Mouse (Mus musculus) spleen, adult 2 months (tissue): ENCODE data around the gene Chn2. TPM values are rescaled to one million over a fixed set of nuclear protein-coding genes. Genes with fewer than 3 reads are reported as not detected.

Source experiments
- DNase-seq, 2 experiments: peaks; one replicate each; pipeline versions ENCODE4 v3.0.0 to v3.0.0-alpha.2; 2012 to 2021; ENCODE audit warnings: low spot score in 2 of 2, low read depth in 1 of 2
- H3K27ac ChIP-seq: fragments of 200-500 bp; 2 replicates; pipeline ENCODE4 v1.5.1; 2012; ENCODE audit warnings: low read length, inconsistent platforms; ENCODE audit not compliant: insufficient read depth
- H3K27me3 ChIP-seq: fragments of 200-500 bp; 2 replicates; pipeline ENCODE4 v1.6.1; 2012; ENCODE audit warnings: mild to moderate bottlenecking, moderate library complexity, low read length, inconsistent platforms; ENCODE audit not compliant: control insufficient read depth, insufficient read depth
- H3K36me3 ChIP-seq: fragments of 200-500 bp; 2 replicates; pipeline ENCODE4 v1.6.1; 2012; ENCODE audit warnings: mild to moderate bottlenecking, low read length, inconsistent platforms; ENCODE audit not compliant: control insufficient read depth, insufficient read depth
- H3K4me1 ChIP-seq: fragments of 200-500 bp; 2 replicates; pipeline ENCODE4 v1.6.1; 2011; ENCODE audit warnings: inconsistent platforms; ENCODE audit not compliant: control insufficient read depth, insufficient read depth, insufficient read length
- H3K4me3 ChIP-seq: fragments of 200-500 bp; 2 replicates; pipeline ENCODE4 v1.5.1; 2011; ENCODE audit warnings: mild to moderate bottlenecking, inconsistent platforms; ENCODE audit not compliant: insufficient read depth, insufficient read length; ENCODE audit errors: extremely low read depth
- CTCF ChIP-seq: fragments of 200-500 bp; IDR thresholded peaks from 2 replicates; pipeline ENCODE4 v1.5.1; 2011; ENCODE audit warnings: mild to moderate bottlenecking, inconsistent platforms; ENCODE audit not compliant: insufficient read depth, insufficient read length, insufficient replicate concordance; ENCODE audit errors: extremely low read depth
- POLR2A ChIP-seq: fragments of 200-500 bp; IDR thresholded peaks from 2 replicates; pipeline ENCODE4 v1.6.1; 2011; ENCODE audit warnings: low read depth, low read length, inconsistent platforms
- WGBS: fragments of 180-500 bp; shearing (Covaris S2); methylation state at CpG from one replicate; pipeline ENCODE4 v1.1.7; 2018; 5-methylcytosine and 5-hydroxymethylcytosine counted together
- polyA plus RNA-seq: library from polyadenylated mRNA; depleted of rRNA; stranded (reverse); fragments of >200 nt; gene quantifications from 2 replicates; pipeline ENCODE4 v1.2.3, GENCODE M21; 2012

The Chn2 gene
- polyA plus RNA-seq, 1 experiment: 8.4 TPM

GRCm38 (mm10) chr6:54265384-54265783 is 226.0 kb downstream of the Chn2 start:
- Histone ChIP-seq H3K4me1 (no peaks in the 10 kb centered on the region), H3K27ac (no peak overlapping the region), H3K27me3 (no peaks in the 10 kb centered on the region), H3K4me3 (no peak overlapping the region), H3K36me3 (no peaks in the 10 kb centered on the region)
- DNase-seq: no peak
- 91% methylated on average over 6 of the region's 6 CpGs for WGBS
- TF ChIP-seq CTCF (no peak), POLR2A (no peak)

- H3K27ac ChIP-seq: no peak overlapping the region
- no peak overlapping the region for H3K4me3 ChIP-seq
- H3K4me1 ChIP-seq: no peaks in the 10 kb centered on the region
- no peak for TF ChIP-seq CTCF
- WGBS: 86% methylated on average over 14 of the region's 14 CpGs
- DNase-seq: no peak
- no peaks in the 10 kb centered on the region for H3K27me3 ChIP-seq
- no peaks in the 10 kb centered on the region for H3K36me3 ChIP-seq
Measured at GRCm38 (mm10) chr6:54272556-54273378, 233.4 kb downstream of the Chn2 start.

- WGBS: 79% methylated on average over 6 of the region's 6 CpGs
- DNase-seq: no peak
- no peaks in the 10 kb centered on the region for H3K27me3 ChIP-seq
- no peaks in the 10 kb centered on the region for H3K36me3 ChIP-seq
- no peaks in the 10 kb centered on the region for H3K4me1 ChIP-seq
- no peak for TF ChIP-seq CTCF
- TF ChIP-seq POLR2A: no peak
- no peak overlapping the region for H3K27ac ChIP-seq
- H3K4me3 ChIP-seq: no peak overlapping the region
Measured at GRCm38 (mm10) chr6:54273379-54273730, 234.0 kb downstream of the Chn2 start.

DNA sequence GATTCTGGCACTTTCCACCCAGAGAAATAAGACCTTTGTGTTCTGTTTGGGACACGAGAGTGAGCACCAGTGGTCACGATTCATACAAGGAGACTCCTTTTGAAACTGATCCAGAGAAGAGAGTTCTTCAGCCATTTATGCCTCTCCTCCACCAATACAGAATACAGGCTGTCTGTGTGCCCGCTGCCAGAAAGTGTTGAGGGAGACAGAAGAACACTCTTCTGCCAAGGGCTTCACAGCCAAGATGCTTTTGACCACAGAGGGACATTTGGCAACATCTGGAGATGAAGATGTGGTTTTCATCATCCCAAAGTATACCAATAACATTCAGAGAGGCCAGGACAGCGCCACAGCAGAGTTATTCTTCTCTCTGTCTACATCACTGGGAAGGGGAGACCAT is 237.9 kb downstream of the Chn2 start:
- no peaks in the 10 kb centered on the region for H3K36me3 ChIP-seq
- no peak for TF ChIP-seq CTCF
- no peak for TF ChIP-seq POLR2A
- no peak overlapping the region for H3K27ac ChIP-seq
- H3K4me1 ChIP-seq: no peaks in the 10 kb centered on the region
- no peaks in the 10 kb centered on the region for H3K27me3 ChIP-seq
- H3K4me3 ChIP-seq: no peak overlapping the region
- no peak for DNase-seq
- 84% methylated on average over 4 of the region's 4 CpGs for WGBS

DNA sequence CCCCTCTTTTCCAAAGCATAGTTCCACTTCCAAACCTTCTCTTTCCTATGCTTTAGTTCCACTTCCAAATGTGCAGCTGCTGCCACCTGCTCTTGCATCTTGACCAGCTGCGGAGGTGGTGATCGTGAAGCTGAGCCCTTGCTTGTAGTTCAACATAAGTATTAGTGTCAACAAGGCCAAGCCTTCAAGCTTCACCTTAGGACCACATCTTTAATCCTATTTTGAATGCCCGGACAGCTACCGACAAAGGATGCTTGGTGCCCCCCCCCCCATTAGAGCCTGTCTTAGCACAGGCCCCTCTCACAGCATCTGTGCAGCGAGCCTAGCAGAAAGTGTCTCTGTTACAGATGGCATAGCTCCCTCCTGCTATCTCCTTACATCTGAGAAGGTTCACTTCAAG is 238.5 kb downstream of the Chn2 start:
- 86% methylated on average over 5 of the region's 5 CpGs for WGBS
- Histone ChIP-seq H3K36me3 (no peaks in the 10 kb centered on the region), H3K4me3 (no peak overlapping the region), H3K4me1 (peaks cover 2% of the 10 kb centered on the region; the same call in 1 of the 2 replicates), H3K27me3 (no peaks in the 10 kb centered on the region), H3K27ac (no peak overlapping the region)
- DNase-seq: no peak
- TF ChIP-seq CTCF: no peak
- no peak for TF ChIP-seq POLR2A

DNA sequence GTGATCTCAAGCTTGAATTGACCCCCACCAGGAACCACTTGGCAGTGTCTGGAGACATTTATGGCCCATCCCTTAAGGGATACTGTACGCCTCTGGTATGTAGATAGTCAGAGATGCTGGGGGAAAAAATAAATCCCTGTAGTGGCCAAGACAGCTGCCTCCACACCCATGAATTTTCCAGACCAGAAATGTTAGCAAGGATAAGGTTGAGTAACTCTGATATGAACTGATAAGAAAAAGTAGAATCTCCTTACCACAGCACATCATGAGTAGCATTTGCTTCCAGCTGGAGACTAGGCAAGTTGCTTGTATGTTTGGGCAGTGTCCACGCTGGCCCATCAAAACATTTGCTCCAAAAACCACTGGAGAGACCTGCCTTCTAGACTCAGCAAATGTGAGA is 239.3 kb downstream of the Chn2 start:
- Histone ChIP-seq H3K36me3 (no peaks in the 10 kb centered on the region), H3K27ac (no peak overlapping the region), H3K4me1 (peaks cover 5% of the 10 kb centered on the region; the same call in 1 of the 2 replicates), H3K4me3 (no peak overlapping the region), H3K27me3 (no peaks in the 10 kb centered on the region)
- 87% methylated on average over 2 of the region's 2 CpGs for WGBS
- DNase-seq: no peak
- no peak for TF ChIP-seq CTCF
- no peak for TF ChIP-seq POLR2A

DNA sequence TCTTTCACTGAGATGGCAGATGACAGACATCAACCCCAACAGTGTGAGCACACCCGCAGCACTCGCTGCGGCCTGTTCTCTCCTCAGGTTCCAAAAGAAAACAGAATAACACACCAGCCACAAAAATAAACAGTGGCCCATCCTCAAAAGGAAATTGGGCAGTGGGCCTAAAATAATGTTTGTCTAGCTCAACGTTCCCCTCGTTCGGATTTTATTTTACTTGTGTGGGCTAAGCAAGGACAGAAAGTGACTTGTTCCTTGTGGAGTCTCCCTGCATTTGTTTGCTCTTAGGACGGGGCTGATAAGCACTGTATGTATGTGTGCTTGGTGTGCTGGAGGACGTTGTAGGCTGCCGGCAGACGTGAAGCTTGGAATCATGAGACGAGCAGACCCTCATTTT is 240.0 kb downstream of the Chn2 start:
- no peak overlapping the region for H3K27ac ChIP-seq

More for the DNA sequence above, 240.0 kb downstream of the Chn2 start:
- H3K4me1 ChIP-seq: peaks cover 5% of the 10 kb centered on the region; the same call in 1 of the 2 replicates
- 83% methylated on average over 11 of the region's 11 CpGs for WGBS
- no peak overlapping the region for H3K4me3 ChIP-seq
- no peaks in the 10 kb centered on the region for H3K36me3 ChIP-seq
- TF ChIP-seq POLR2A: no peak
- no peak for TF ChIP-seq CTCF
- DNase-seq: no peak
- H3K27me3 ChIP-seq: no peaks in the 10 kb centered on the region
